Mouse (Mus musculus) embryonic facial prominence, embryonic 10.5 days (tissue): ENCODE measurements around the gene Olfr74. TPM values are rescaled to one million over a fixed set of nuclear protein-coding genes. Genes with fewer than 3 reads are reported as not detected.
"Not testable (repeated sequence)": the region's sequence is repeated elsewhere in the genome, so short reads cannot be mapped to it uniquely, and the experiment has no call there.

ENCODE experiments used
- DNase-seq: peaks from one replicate; pipeline ENCODE4 v3.0.0-alpha.2; 2017; ENCODE audit warnings: low spot score
- H3K27ac ChIP-seq: fragments of 300-500 bp; sonication (generic); replicated peaks from 2 replicates; pipeline ENCODE4 v1.5.1; 2016; ENCODE audit warnings: mild to moderate bottlenecking
- H3K27me3 ChIP-seq: fragments of 300-500 bp; sonication (generic); replicated peaks from 2 replicates; pipeline ENCODE4 v1.6.1; 2016; ENCODE audit warnings: low read depth, mild to moderate bottlenecking; ENCODE audit not compliant: poor library complexity, severe bottlenecking
- H3K36me3 ChIP-seq: fragments of 300-500 bp; sonication (generic); replicated peaks from 2 replicates; pipeline ENCODE4 v1.6.1; 2016; ENCODE audit warnings: mild to moderate bottlenecking, moderate library complexity
- H3K4me1 ChIP-seq: fragments of 300-500 bp; sonication (generic); 2 replicates; pipeline ENCODE4 v1.6.1; 2016
- H3K4me3 ChIP-seq: fragments of 300-500 bp; sonication (generic); 2 replicates; pipeline ENCODE4 v1.5.1; 2016; ENCODE audit warnings: mild to moderate bottlenecking, moderate library complexity
- H3K9me3 ChIP-seq: fragments of 300-500 bp; sonication (generic); 2 replicates; pipeline ENCODE4 v1.6.1; 2016; ENCODE audit warnings: mild to moderate bottlenecking
- WGBS: fragments of 180-500 bp; shearing (Covaris S2); methylation state at CpG from one replicate; pipeline ENCODE4 v1.1.7; 2016; 5-methylcytosine and 5-hydroxymethylcytosine counted together
- polyA plus RNA-seq: library from polyadenylated mRNA; unstranded; fragments of >200 nt; fragmentation: Nextera tagmentation; extraction: Ambion mirVana; gene quantifications from 2 replicates; pipeline ENCODE4 v1.2.1, GENCODE M21; 2016

The Olfr74 gene
- polyA plus RNA-seq = not detected in 2 replicates

DNA sequence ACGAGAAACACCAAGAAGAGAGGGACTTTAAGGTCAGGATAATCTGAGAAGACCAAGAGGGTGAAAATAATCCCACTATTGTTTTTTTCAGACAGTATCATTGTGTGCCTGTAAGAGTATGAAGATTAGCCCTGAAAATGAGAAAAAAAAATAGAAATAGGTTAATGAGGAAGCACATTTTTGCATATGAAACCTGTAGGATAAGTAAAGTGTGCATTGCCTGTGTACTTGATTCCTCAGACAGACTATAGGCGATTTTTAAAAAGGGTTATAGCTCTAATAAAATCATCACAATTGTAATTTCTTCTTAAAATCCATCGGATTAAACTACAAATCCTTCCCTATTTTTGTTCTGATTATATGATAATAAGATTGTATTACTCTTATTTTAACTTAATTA is at the start of gene Olfr74:
Gene Olfr74, minus strand, starts transcription at position 101 of the 400 bp plus-strand sequence.
- Histone ChIP-seq H3K4me1 (no peaks in the 10 kb centered on the region), H3K4me3 (no peak within 1 kb of the TSS), H3K36me3 (no peaks in the 10 kb centered on the region), H3K27ac (no peak within 1 kb of the TSS), H3K9me3 (no peaks in the 10 kb centered on the region), H3K27me3 (no peaks in the 10 kb centered on the region)
- no peak for DNase-seq
- WGBS = 80% methylated on average over 3 of the region's 3 CpGs

DNA sequence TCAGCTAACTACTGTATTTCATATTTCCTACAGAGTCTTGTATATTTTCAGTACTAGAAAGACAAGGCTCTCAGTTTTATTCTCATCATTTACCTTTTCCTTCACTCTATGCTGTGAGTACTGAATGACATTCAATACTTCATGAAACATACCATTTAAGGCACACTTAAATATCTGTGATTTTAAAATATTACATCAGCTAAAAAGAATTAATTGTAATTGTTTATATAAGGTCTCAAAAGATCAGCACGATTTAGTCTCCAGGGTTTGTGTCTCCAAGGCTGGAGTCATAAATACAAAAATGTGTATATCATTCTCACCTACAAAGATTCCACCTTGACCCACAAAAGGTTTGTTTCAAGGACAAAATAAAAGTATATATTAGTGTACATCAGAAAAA is 48.0 kb upstream of the Olfr74 start, which contains the start of gene Olfr1161:
Gene Olfr1161, plus strand, starts transcription at position 301 of the 400 bp plus-strand sequence.
- 85% methylated on average over 1 of the region's 1 CpGs for WGBS
- H3K9me3 ChIP-seq, H3K27me3 ChIP-seq, H3K4me1 ChIP-seq, H3K36me3 ChIP-seq, DNase-seq, H3K4me3 ChIP-seq, H3K27ac ChIP-seq: not testable (repeated sequence)

GRCm38 (mm10) chr2:88007515-88008318 is 33.3 kb upstream of the Olfr74 start, which contains the start of gene Olfr1160:
Olfr1160 (minus strand) TSS chr2:88008268.
- no peak for DNase-seq
- Histone ChIP-seq H3K4me3 (no peak within 1 kb of the TSS), H3K36me3 (no peaks in the 10 kb centered on the region), H3K4me1 (no peaks in the 10 kb centered on the region), H3K27ac (no peak within 1 kb of the TSS), H3K9me3 (no peaks in the 10 kb centered on the region), H3K27me3 (no peaks in the 10 kb centered on the region)

DNA sequence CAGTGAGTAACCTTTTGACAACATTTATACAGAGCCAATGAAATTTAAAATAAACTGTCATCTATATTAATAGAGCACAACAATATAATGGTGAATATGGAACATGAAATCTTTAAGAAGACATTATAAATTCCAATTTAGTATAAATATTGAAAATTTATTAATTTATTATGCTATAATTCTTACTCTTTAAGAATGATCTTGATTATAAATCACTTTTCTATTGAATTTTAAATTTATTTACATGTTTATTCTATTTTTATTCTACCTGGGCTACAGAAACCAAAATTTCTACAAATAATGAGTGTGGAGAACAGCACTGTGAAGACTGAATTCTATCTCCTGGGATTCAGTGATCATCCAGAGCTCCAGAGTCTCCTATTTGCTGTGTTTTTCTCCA is 15.3 kb upstream of the Olfr74 start, which contains the start of gene Olfr1158:
Gene Olfr1158, plus strand, starts transcription at position 301 of the 400 bp plus-strand sequence.
- DNase-seq = no peak
- Histone ChIP-seq H3K27me3 (no peaks in the 10 kb centered on the region), H3K9me3 (no peaks in the 10 kb centered on the region), H3K36me3 (no peaks in the 10 kb centered on the region), H3K4me3 (no peak within 1 kb of the TSS), H3K27ac (no peak within 1 kb of the TSS), H3K4me1 (no peaks in the 10 kb centered on the region)

GRCm38 (mm10) chr2:87968199-87968598 is 6.3 kb downstream of the Olfr74 start, which contains the start of gene Olfr1157:
Olfr1157 (minus strand) TSS chr2:87968299.
- H3K27me3 ChIP-seq = no peaks in the 10 kb centered on the region
- no peaks in the 10 kb centered on the region for H3K9me3 ChIP-seq
- H3K36me3 ChIP-seq = no peaks in the 10 kb centered on the region
- no peak for DNase-seq
- no peak within 1 kb of the TSS for H3K27ac ChIP-seq
- 92% methylated on average over 4 of the region's 4 CpGs for WGBS
- H3K4me3 ChIP-seq = no peak within 1 kb of the TSS
- H3K4me1 ChIP-seq = no peaks in the 10 kb centered on the region

- no peak within 1 kb of the TSS for H3K27ac ChIP-seq
- no peaks in the 10 kb centered on the region for H3K4me1 ChIP-seq
- no peaks in the 10 kb centered on the region for H3K9me3 ChIP-seq
- H3K36me3 ChIP-seq = no peaks in the 10 kb centered on the region
- H3K4me3 ChIP-seq = no peak within 1 kb of the TSS
- no peak for DNase-seq
- no peaks in the 10 kb centered on the region for H3K27me3 ChIP-seq
These were observed 21.5 kb downstream of the Olfr74 start, which contains the start of gene Olfr1156 for GRCm38 (mm10) chr2:87953000-87953399. Olfr1156 (minus strand) TSS chr2:87953100.

- H3K27ac ChIP-seq = no peak within 1 kb of the TSS
- 93% methylated on average over 1 of the region's 1 CpGs for WGBS
- H3K9me3 ChIP-seq = no peaks in the 10 kb centered on the region
- no peaks in the 10 kb centered on the region for H3K36me3 ChIP-seq
- no peaks in the 10 kb centered on the region for H3K4me1 ChIP-seq
- H3K27me3 ChIP-seq = no peaks in the 10 kb centered on the region
- no peak for DNase-seq
- no peak within 1 kb of the TSS for H3K4me3 ChIP-seq
These were observed 29.4 kb downstream of the Olfr74 start, which contains the start of gene Olfr1155 for GRCm38 (mm10) chr2:87945037-87945436. Olfr1155 (minus strand) TSS chr2:87945137.

Other genes with a start within 250 kb of the Olfr74 start
- not detected in 2 replicates for gene Olfr1138, start 234.7 kb downstream of the Olfr74 start, polyA plus RNA-seq
- gene Olfr1140, start 230.9 kb downstream of the Olfr74 start, polyA plus RNA-seq = not detected in 2 replicates
- gene Olfr1141, start 220.7 kb downstream of the Olfr74 start, polyA plus RNA-seq = not detected in 2 replicates
- not detected in 2 replicates for gene Olfr152, start 195.2 kb downstream of the Olfr74 start, polyA plus RNA-seq
- not detected in 2 replicates for gene Olfr1143, start 174.1 kb downstream of the Olfr74 start, polyA plus RNA-seq
- gene Olfr1145, start 164.8 kb downstream of the Olfr74 start, polyA plus RNA-seq = not detected in 2 replicates
- not detected in 2 replicates for gene Olfr1148, start 144.1 kb downstream of the Olfr74 start, polyA plus RNA-seq
- gene Olfr1150-ps1, start 130.7 kb downstream of the Olfr74 start, polyA plus RNA-seq = not detected in 2 replicates
- gene Olfr1151, start 118.8 kb downstream of the Olfr74 start, polyA plus RNA-seq = not detected in 2 replicates
- gene Olfr1152, start 108.2 kb downstream of the Olfr74 start, polyA plus RNA-seq = not detected in 2 replicates
- not detected in 2 replicates for gene Olfr1153, start 79.7 kb downstream of the Olfr74 start, polyA plus RNA-seq
- gene Olfr1154, start 69.5 kb downstream of the Olfr74 start, polyA plus RNA-seq = not detected in 2 replicates
- gene Olfr1155, start 29.5 kb downstream of the Olfr74 start, polyA plus RNA-seq = not detected in 2 replicates
- gene Olfr1156, start 21.6 kb downstream of the Olfr74 start, polyA plus RNA-seq = not detected in 2 replicates
- gene Olfr1157, start 6.4 kb downstream of the Olfr74 start, polyA plus RNA-seq = not detected in 2 replicates
- gene Olfr1158, start 15.4 kb upstream of the Olfr74 start, polyA plus RNA-seq = not detected in 2 replicates
- gene Olfr1160, start 33.6 kb upstream of the Olfr74 start, polyA plus RNA-seq = not detected in 2 replicates
- not detected in 2 replicates for gene Olfr1161, start 48.1 kb upstream of the Olfr74 start, polyA plus RNA-seq
- 0.05 TPM in 1 of 2 replicates, not detected in the other for gene Olfr73, start 63.0 kb upstream of the Olfr74 start, polyA plus RNA-seq
- not detected in 2 replicates for gene Olfr1162, start 76.5 kb upstream of the Olfr74 start, polyA plus RNA-seq
- not detected in 2 replicates for gene Olfr1163, start 97.2 kb upstream of the Olfr74 start, polyA plus RNA-seq
- gene Olfr1164, start 119.3 kb upstream of the Olfr74 start, polyA plus RNA-seq = not detected in 2 replicates
- gene Olfr1166, start 153.6 kb upstream of the Olfr74 start, polyA plus RNA-seq = not detected in 2 replicates
- gene Olfr1167, start 180.5 kb upstream of the Olfr74 start, polyA plus RNA-seq = not detected in 2 replicates
- gene Olfr1168, start 207.2 kb upstream of the Olfr74 start, polyA plus RNA-seq = not detected in 2 replicates